Mouse (Mus musculus) lung, postnatal 0 days (tissue): ENCODE measurements around the gene Kdelr1.

ENCODE experiments used
- CTCF ChIP-seq: IDR thresholded peaks from 2 replicates; pipeline ENCODE4 v1.5.1; 2016; ENCODE audit warnings: antibody characterized with exemption, mild to moderate bottlenecking
- EP300 ChIP-seq: IDR thresholded peaks from 2 replicates; pipeline ENCODE4 v1.6.1; 2016; ENCODE audit warnings: antibody characterized with exemption, mild to moderate bottlenecking, control low read depth

- no peak for TF ChIP-seq CTCF
- no peak for TF ChIP-seq EP300
These were observed 2.8 kb upstream of the Kdelr1 start for GRCm38 (mm10) chr7:45869787-45870186.
